Mouse (Mus musculus) forebrain, postnatal 0 days (tissue): ENCODE measurements around the gene Gm20458. TPM values are rescaled to one million over a fixed set of nuclear protein-coding genes. Genes with fewer than 3 reads are reported as not detected.
A peak's percentile ranks its signal among the peaks of the same experiment; 100 is the strongest.

Experiments used
- ATAC-seq: fragments of 200-750 bp; cut with Nextera tagmentation; 2 replicates; pipeline ENCODE4 v1.8.0; 2017; ENCODE audit warnings: mild to moderate bottlenecking, moderate library complexity
- DNase-seq: peaks from one replicate; pipeline ENCODE4 v3.0.0-alpha.2; 2015
- H3K27ac ChIP-seq: fragments of 300-500 bp; sonication (generic); 2 replicates; pipeline ENCODE4 v1.5.1; 2014; ENCODE audit warnings: low read depth, mild to moderate bottlenecking, antibody characterized with exemption, low read length, moderate library complexity, mixed read lengths
- H3K27me3 ChIP-seq: fragments of 300-500 bp; sonication (generic); 2 replicates; pipeline ENCODE4 v1.6.1; 2014; ENCODE audit warnings: mild to moderate bottlenecking, low read length, mixed read lengths; ENCODE audit not compliant: insufficient read depth
- H3K36me3 ChIP-seq: fragments of 300-500 bp; sonication (generic); 2 replicates; pipeline ENCODE4 v1.6.1; 2014; ENCODE audit warnings: mild to moderate bottlenecking, moderate library complexity; ENCODE audit not compliant: insufficient read depth
- H3K4me1 ChIP-seq: fragments of 300-500 bp; sonication (generic); 2 replicates; pipeline ENCODE4 v1.6.1; 2014; ENCODE audit warnings: antibody characterized with exemption; ENCODE audit not compliant: insufficient read depth
- H3K4me2 ChIP-seq: fragments of 300-500 bp; sonication (generic); 2 replicates; pipeline ENCODE4 v1.6.1; 2014; ENCODE audit warnings: low read depth, mild to moderate bottlenecking, moderate library complexity
- H3K4me3 ChIP-seq: fragments of 300-500 bp; sonication (generic); 2 replicates; pipeline ENCODE4 v1.5.1; 2014; ENCODE audit warnings: low read depth, low read length, mixed read lengths
- H3K9ac ChIP-seq: fragments of 300-500 bp; sonication (generic); 2 replicates; pipeline ENCODE4 v1.6.1; 2014; ENCODE audit warnings: mild to moderate bottlenecking
- H3K9me3 ChIP-seq: fragments of 300-500 bp; sonication (generic); 2 replicates; pipeline ENCODE4 v1.6.1; 2016; ENCODE audit warnings: low read length
- CTCF ChIP-seq: sonication (generic); IDR thresholded peaks from 2 replicates; pipeline ENCODE4 v1.5.1; 2016; ENCODE audit warnings: antibody characterized with exemption, control low read depth, low read depth
- WGBS: fragments of 180-500 bp; shearing (Covaris S2); extraction: QIAGEN DNeasy Blood & Tissue Kit; methylation state at CpG from one replicate; pipeline ENCODE4 v1.1.7; 2014; 5-methylcytosine and 5-hydroxymethylcytosine counted together
- polyA plus RNA-seq: library from polyadenylated mRNA; unstranded; fragments of >200 nt; fragmentation: Nextera tagmentation; extraction: Ambion mirVana; gene quantifications from 2 replicates; pipeline ENCODE4 v1.2.1, GENCODE M21; 2015
- total RNA-seq: library from RNA; depleted of rRNA; stranded (reverse); fragments of >200 nt; gene quantifications from 2 replicates; pipeline ENCODE4 v1.2.3, GENCODE M21; 2014

Gm20458 gene
- total and polyA plus RNA-seq, 2 experiments from 2014 or later: 10.5 to 10.7 TPM

DNA sequence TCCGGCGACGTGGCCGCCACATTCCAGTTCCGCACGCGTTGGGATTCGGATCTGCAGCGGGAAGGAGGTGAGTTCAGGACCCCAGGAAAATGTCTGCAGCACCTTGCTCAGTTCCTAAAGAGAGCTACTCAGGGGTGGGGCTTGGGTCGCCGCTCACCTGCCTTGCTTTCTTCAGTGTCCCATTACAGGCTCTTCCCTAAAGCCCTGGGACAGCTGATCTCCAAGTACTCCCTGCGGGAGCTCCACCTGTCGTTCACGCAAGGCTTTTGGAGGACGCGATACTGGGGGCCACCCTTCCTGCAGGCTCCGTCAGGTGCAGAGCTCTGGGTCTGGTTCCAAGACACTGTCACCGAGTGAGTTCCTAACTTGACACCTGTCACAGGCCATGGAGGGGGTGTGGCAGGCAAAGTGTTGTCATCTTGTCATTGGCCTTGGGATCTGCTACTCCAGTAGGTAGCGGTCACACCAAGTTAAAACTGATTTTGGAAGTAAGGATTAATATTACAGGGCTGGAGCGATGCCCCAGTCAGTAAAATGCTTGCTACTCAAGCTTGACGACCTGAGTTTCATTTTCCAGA is 37.0 kb downstream of the Gm20458 start:
- peak overlapping the region; percentile 95 for H3K4me2 ChIP-seq
- H3K27me3 ChIP-seq: no peaks in the 10 kb centered on the region
- H3K27ac ChIP-seq: peak overlapping the region; percentile 65
- peak overlapping the region; percentile 59 for H3K9ac ChIP-seq
- H3K4me1 ChIP-seq: peaks cover 8% of the 10 kb centered on the region; the same call in 1 of the 2 replicates
- H3K4me3 ChIP-seq: peak overlapping the region; percentile 74
- 0 out of 2 replicates have a peak, but pooled peaks have one; percentile 19 for TF ChIP-seq CTCF
- peaks cover 28% of the 10 kb centered on the region for H3K36me3 ChIP-seq
- ATAC-seq (peak; percentile 29), DNase-seq (no peak)
- H3K9me3 ChIP-seq: no peaks in the 10 kb centered on the region
- WGBS: 7% methylated on average over 21 of the region's 21 CpGs

DNA sequence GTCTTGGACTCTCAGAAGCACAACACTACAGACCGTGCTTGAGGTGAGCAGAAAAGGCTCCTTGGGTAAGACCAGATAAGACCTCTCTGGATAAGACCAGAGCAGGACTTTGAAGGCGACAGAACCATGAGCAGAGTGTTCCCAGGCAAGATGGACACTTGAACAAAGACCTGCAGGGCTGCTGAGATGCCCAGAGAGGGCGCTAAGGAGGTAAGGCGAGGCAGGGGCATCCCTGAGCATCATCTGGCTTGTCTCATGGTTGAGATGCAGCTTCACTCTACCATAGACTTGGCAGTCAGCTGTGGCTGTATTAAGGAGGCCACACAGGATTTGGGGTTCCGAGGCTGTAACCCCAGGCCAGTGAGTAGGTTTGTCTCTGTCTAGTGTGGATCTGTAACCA is 38.5 kb downstream of the Gm20458 start:
- WGBS: 77% methylated on average over 5 of the region's 5 CpGs
- ATAC-seq (no peak), DNase-seq (no peak)
- peaks cover 8% of the 10 kb centered on the region; the same call in 1 of the 2 replicates for H3K4me1 ChIP-seq
- H3K27ac ChIP-seq: no peak overlapping the region
- no peaks in the 10 kb centered on the region for H3K27me3 ChIP-seq
- no peaks in the 10 kb centered on the region for H3K9me3 ChIP-seq
- no peak overlapping the region for H3K4me3 ChIP-seq
- TF ChIP-seq CTCF: no peak
- H3K36me3 ChIP-seq: peaks cover 43% of the 10 kb centered on the region
- no peak overlapping the region for H3K4me2 ChIP-seq
- no peak overlapping the region for H3K9ac ChIP-seq

DNA sequence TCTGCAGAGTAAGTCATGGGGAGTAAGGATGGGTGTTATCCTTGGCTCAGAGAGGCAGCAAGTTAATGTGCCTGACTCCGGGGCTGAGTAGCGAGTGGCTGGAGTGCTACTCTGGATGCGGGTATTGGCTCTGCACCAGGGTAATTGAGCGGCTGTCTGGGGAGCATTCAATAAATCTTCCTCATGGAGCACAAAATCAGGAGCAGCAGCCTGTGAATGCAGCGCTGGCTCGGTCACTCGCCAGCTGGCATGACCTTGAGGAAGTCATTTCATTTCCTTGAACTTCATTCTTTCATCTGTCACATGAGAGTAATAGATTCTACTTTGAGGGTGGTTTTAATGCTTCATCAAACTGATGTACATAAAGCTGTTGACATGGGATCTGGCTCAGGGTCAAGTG is 39.7 kb downstream of the Gm20458 start:
- Histone ChIP-seq H3K27ac (no peak overlapping the region), H3K4me2 (no peak overlapping the region), H3K27me3 (no peaks in the 10 kb centered on the region), H3K9me3 (0 out of 2 replicates have a peak, but pooled peaks cover 3% of the 10 kb centered on the region), H3K36me3 (peaks cover 52% of the 10 kb centered on the region), H3K9ac (no peak overlapping the region), H3K4me3 (no peak overlapping the region), H3K4me1 (peaks cover 8% of the 10 kb centered on the region; the same call in 1 of the 2 replicates)
- 93% methylated on average over 7 of the region's 7 CpGs for WGBS
- no peak for ATAC-seq
- no peak for TF ChIP-seq CTCF
- DNase-seq: no peak

DNA sequence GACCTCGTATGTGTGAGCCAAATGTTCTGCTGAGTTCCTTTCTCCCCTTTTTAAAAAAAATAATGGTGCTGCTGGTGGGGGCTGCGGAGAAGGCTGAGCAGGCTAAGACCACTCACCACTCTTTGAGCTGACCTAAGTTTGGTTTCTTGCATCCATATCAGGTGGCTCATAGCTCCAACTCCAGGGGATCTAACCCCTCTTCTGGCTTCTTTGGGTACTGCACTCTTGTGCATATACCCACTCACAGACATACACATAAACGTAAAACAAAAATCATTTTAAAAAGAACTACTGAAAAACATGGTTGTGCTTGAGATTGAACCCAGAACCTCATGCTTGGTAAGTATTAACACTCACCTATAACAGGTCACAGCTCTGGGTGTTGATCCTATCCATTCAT is 44.2 kb downstream of the Gm20458 start:
- no peak for TF ChIP-seq CTCF
- no peak overlapping the region for H3K27ac ChIP-seq
- 0 out of 2 replicates have a peak, but pooled peaks cover 3% of the 10 kb centered on the region for H3K9me3 ChIP-seq
- H3K9ac ChIP-seq: no peak overlapping the region
- WGBS: over 99% methylated on average over 3 of the region's 3 CpGs
- no peak overlapping the region for H3K4me2 ChIP-seq
- ATAC-seq (no peak), DNase-seq (no peak)
- no peaks in the 10 kb centered on the region for H3K27me3 ChIP-seq
- H3K36me3 ChIP-seq: peaks cover 55% of the 10 kb centered on the region
- no peaks in the 10 kb centered on the region for H3K4me1 ChIP-seq
- H3K4me3 ChIP-seq: no peak overlapping the region

DNA sequence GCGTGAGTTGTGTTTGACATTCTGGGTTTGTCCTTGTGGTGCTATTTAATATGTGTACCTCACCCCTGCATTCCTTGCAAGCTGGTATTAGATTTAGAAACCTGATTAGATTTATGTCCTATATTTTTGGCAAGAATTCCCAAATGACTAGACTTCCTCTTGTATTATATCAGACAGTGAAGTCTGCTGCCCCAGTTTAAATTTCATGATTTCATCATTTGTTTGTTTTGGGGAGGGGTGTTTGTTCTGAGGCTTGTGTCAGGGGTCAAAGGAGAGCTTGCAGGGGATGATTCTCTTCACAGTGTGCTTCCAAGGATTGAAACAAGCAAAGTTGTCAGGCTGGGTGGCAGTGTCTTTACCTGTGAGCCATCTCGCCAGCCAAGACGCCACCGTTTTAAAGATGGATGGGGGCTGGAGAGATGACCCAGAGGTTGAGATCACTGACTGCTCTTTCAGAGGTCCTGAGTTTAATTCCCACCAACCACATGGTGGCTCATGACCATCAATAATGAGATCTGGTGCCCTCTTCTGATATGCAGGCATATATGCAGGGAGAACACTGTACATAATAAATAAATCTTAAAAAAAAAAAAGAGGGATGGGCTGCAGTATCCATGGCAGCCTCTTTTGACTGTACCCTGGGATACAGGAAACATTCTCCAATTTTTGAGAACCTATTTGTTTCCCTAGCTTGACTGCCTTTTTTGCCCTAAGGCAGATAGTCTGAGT is 45.0 kb downstream of the Gm20458 start:
- Histone ChIP-seq H3K36me3 (peaks cover 48% of the 10 kb centered on the region), H3K4me1 (no peaks in the 10 kb centered on the region), H3K27me3 (no peaks in the 10 kb centered on the region), H3K4me3 (no peak overlapping the region), H3K9ac (no peak overlapping the region), H3K4me2 (no peak overlapping the region), H3K27ac (no peak overlapping the region), H3K9me3 (0 out of 2 replicates have a peak, but pooled peaks cover 3% of the 10 kb centered on the region)
- TF ChIP-seq CTCF: no peak
- ATAC-seq (no peak), DNase-seq (no peak)
- WGBS: 95% methylated on average over 4 of the region's 4 CpGs

DNA sequence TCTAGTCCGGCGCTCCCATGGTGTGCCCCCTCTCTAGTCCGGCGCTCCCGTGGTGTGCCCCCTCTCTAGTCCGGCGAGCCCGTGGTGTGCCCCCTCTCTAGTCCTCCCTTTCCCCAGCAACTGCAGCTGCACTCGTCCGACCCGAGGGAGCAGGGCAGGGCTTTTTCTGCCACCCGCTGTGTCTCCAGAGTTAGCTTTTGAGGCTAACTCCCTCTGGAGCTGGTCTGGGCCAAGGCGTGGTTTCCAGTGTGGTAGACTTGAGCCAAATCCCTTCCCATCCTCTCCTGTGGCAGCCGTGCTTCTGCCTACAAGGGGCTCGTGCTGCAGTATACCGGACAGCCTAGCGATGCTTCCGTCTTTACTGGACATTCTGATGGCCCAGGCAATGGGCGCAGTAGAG is 47.0 kb downstream of the Gm20458 start:
- no peak for ATAC-seq
- Histone ChIP-seq H3K4me1 (no peaks in the 10 kb centered on the region), H3K27me3 (no peaks in the 10 kb centered on the region), H3K9me3 (0 out of 2 replicates have a peak, but pooled peaks cover 3% of the 10 kb centered on the region), H3K4me2 (no peak overlapping the region), H3K9ac (no peak overlapping the region), H3K4me3 (no peak overlapping the region), H3K27ac (no peak overlapping the region), H3K36me3 (peaks cover 30% of the 10 kb centered on the region)
- TF ChIP-seq CTCF: no peak
- WGBS: 81% methylated on average over 19 of the region's 19 CpGs
- DNase-seq: no peak

DNA sequence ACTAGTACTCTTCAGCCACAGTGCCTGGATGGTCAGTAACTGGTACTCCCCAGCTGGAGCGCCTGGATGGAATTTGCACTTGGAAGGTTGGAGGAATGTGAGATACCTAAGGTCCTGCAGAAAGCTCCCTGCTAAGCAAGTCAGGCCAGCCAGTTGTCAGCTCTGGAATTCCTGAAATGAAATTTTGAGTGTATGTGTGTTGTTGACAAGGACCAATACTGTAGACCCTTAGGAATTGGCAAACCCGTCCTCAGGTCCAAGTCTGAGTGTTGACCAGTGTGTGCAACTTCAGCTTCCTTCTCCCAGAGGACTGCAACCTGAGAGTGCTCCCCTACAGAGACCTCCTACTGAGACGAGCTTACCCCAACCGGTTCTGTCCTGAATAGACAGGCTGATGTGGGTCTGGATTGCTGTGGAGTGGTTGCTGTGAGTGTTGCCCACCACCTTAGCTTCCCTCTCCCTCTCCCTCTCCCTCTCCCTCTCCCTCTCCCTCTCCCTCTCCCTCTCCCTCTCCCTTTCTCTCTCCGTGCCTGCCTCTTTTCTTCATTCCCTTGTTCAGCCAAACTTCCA is 49.9 kb downstream of the Gm20458 start:
- no peak overlapping the region for H3K27ac ChIP-seq
- H3K4me1 ChIP-seq: no peaks in the 10 kb centered on the region
- no peak overlapping the region for H3K9ac ChIP-seq
- no peaks in the 10 kb centered on the region for H3K9me3 ChIP-seq
- ATAC-seq (no peak), DNase-seq (no peak)
- H3K27me3 ChIP-seq: no peaks in the 10 kb centered on the region
- 42% methylated on average over 4 of the region's 5 CpGs for WGBS
- H3K4me2 ChIP-seq: no peak overlapping the region
- TF ChIP-seq CTCF: no peak
- H3K4me3 ChIP-seq: no peak overlapping the region
- H3K36me3 ChIP-seq: peaks cover 6% of the 10 kb centered on the region; the same call in 1 of the 2 replicates
